In the genomic region with DNA sequence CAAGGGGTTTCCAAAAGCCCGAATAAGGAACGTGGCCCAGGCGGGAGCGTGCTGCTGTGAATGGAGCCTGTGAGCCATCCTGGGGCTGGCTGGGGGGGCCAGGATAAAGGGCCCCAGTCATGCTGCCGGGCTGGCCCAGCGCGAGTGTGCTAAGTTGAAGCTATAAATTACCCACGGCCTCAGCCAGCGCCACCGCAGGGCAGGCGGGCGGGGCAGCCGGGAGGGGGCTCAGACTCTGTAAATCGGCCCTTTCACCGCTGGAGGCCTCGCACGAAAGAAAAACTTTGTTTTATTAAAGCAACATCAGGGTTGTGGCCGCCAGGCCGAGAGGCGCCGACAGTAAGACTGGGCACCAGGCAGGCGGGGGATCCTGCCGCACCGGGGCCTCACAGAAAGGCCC, we compare ENCODE assay signal across 8 mouse cellular contexts. TPM values are rescaled to one million over a fixed set of nuclear protein-coding genes. Genes with fewer than 3 reads are reported as not detected.
A peak's percentile ranks its signal among the peaks of the same experiment; 100 is the strongest.
DNase-seq lines count a peak whose midpoint lies in the region; ATAC-seq and TF ChIP-seq lines count a peak whose summit lies in the region.

No protein-coding gene starts in this region.

- peak overlapping the region; percentile 35 for H3K4me2 ChIP-seq in kidney, embryonic 16.5 days (replicated peaks; ENCODE audit: low read depth, low read length)
- peak overlapping the region; percentile 41 for H3K4me2 ChIP-seq in embryonic facial prominence, embryonic 14.5 days (ENCODE audit: low read depth, low read length)
- peak overlapping the region; percentile 49 for H3K4me2 ChIP-seq in intestine, embryonic 16.5 days (ENCODE audit: low read depth, low read length)
- no peak overlapping the region for H3K4me2 ChIP-seq in midbrain, postnatal 0 days (ENCODE audit: low read depth, low read length, poor library complexity, severe bottlenecking)

- ATAC-seq in kidney, embryonic 16.5 days (ENCODE audit: low FRiP score, low TSS enrichment), result peak; percentile 20; the same call in 1 of the 2 replicates
- ATAC-seq in embryonic facial prominence, embryonic 14.5 days (ENCODE audit: low read depth), result peak; percentile 53
- ATAC-seq in intestine, embryonic 16.5 days, result peak; percentile 51
- no peak for ATAC-seq in midbrain, postnatal 0 days (ENCODE audit: low FRiP score)

- H3K27me3 ChIP-seq in kidney, embryonic 16.5 days (ENCODE audit: insufficient read depth, low read length), result peaks cover under 1% of the 10 kb centered on the region; the same call in 1 of the 2 replicates
- no peaks in the 10 kb centered on the region for H3K27me3 ChIP-seq in embryonic facial prominence, embryonic 14.5 days (replicated peaks; ENCODE audit: control insufficient read depth, insufficient read depth, low read length)
- H3K27me3 ChIP-seq in intestine, embryonic 16.5 days (replicated peaks; ENCODE audit: control insufficient read depth, insufficient read depth, low read length), result no peaks in the 10 kb centered on the region
- peaks cover 20% of the 10 kb centered on the region for H3K27me3 ChIP-seq in midbrain, postnatal 0 days (ENCODE audit: insufficient read depth, low read length)

- 3% methylated on average over 24 of the region's 24 CpGs for WGBS in kidney, embryonic 16.5 days
- whole genome bisulfite sequencing in embryonic facial prominence, embryonic 14.5 days, result 3% methylated on average over 24 of the region's 24 CpGs
- WGBS in intestine, embryonic 16.5 days, result 5% methylated on average over 24 of the region's 24 CpGs
- WGBS in midbrain, postnatal 0 days, result 7% methylated on average over 24 of the region's 24 CpGs

- H3K36me3 ChIP-seq in kidney, embryonic 16.5 days (ENCODE audit: insufficient read depth, low read length), result no peaks in the 10 kb centered on the region
- H3K36me3 ChIP-seq in embryonic facial prominence, embryonic 14.5 days (ENCODE audit: control insufficient read depth, insufficient read depth, low read length), result no peaks in the 10 kb centered on the region
- H3K36me3 ChIP-seq in intestine, embryonic 16.5 days (ENCODE audit: control insufficient read depth, insufficient read depth, low read length), result no peaks in the 10 kb centered on the region
- H3K36me3 ChIP-seq in midbrain, postnatal 0 days (ENCODE audit: insufficient read depth, low read length), result no peaks in the 10 kb centered on the region

- H3K9ac ChIP-seq in kidney, embryonic 16.5 days (replicated peaks; ENCODE audit: low read length), result peak overlapping the region; percentile 60
- peak overlapping the region; percentile 43; the same call in 1 of the 2 replicates for H3K9ac ChIP-seq in embryonic facial prominence, embryonic 14.5 days (ENCODE audit: low read depth, low read length)
- peak overlapping the region; percentile 65 for H3K9ac ChIP-seq in intestine, embryonic 16.5 days (ENCODE audit: low read depth, low read length)
- no peak overlapping the region for H3K9ac ChIP-seq in midbrain, postnatal 0 days (replicated peaks; ENCODE audit: low read length, poor library complexity, severe bottlenecking)

- no peak for TF ChIP-seq CTCF in midbrain, postnatal 0 days (IDR thresholded peaks at IDR 0.05)

- H3K27ac ChIP-seq in kidney, embryonic 16.5 days (ENCODE audit: low read length), result peak overlapping the region; percentile 52
- H3K27ac ChIP-seq in embryonic facial prominence, embryonic 14.5 days (replicated peaks; ENCODE audit: low read depth, low read length), result peak overlapping the region; percentile 89
- peak overlapping the region; percentile 56 for H3K27ac ChIP-seq in intestine, embryonic 16.5 days (ENCODE audit: low read length)
- no peak overlapping the region for H3K27ac ChIP-seq in midbrain, postnatal 0 days (ENCODE audit: low read depth, low read length)

- DNase-seq in kidney, adult 18-20 months, result no peak
- DNase-seq in embryonic facial prominence, embryonic 14.5 days (ENCODE audit: low spot score), result peak; percentile 86
- DNase-seq in midbrain, postnatal 0 days (ENCODE audit: low spot score), result peak; percentile 51
- DNase-seq in adipocyte (ENCODE audit: low spot score), result no peak
- DNase-seq in right cerebral cortex, postnatal 25 days, result no peak
- DNase-seq in cerebellum, adult 9-11 months, result no peak

- no peaks in the 10 kb centered on the region for H3K9me3 ChIP-seq in kidney, embryonic 16.5 days (ENCODE audit: low read length)
- no peaks in the 10 kb centered on the region for H3K9me3 ChIP-seq in embryonic facial prominence, embryonic 14.5 days (ENCODE audit: control insufficient read depth, low read length)
- H3K9me3 ChIP-seq in intestine, embryonic 16.5 days (ENCODE audit: control insufficient read depth, low read length), result no peaks in the 10 kb centered on the region
- H3K9me3 ChIP-seq in midbrain, postnatal 0 days (ENCODE audit: low read length), result no peaks in the 10 kb centered on the region

- H3K4me1 ChIP-seq in kidney, embryonic 16.5 days (ENCODE audit: insufficient read depth, low read length), result peaks cover 54% of the 10 kb centered on the region
- H3K4me1 ChIP-seq in embryonic facial prominence, embryonic 14.5 days (ENCODE audit: control insufficient read depth, insufficient read depth, low read length), result peaks cover 63% of the 10 kb centered on the region
- peaks cover 44% of the 10 kb centered on the region for H3K4me1 ChIP-seq in intestine, embryonic 16.5 days (ENCODE audit: control insufficient read depth, insufficient read depth, low read length)
- H3K4me1 ChIP-seq in midbrain, postnatal 0 days (ENCODE audit: insufficient read depth, low read length), result no peaks in the 10 kb centered on the region; the same call in 1 of the 2 replicates

- H3K4me3 ChIP-seq in kidney, embryonic 16.5 days (ENCODE audit: low read length), result peak overlapping the region; percentile 14
- H3K4me3 ChIP-seq in embryonic facial prominence, embryonic 14.5 days (ENCODE audit: low read depth, low read length), result no peak overlapping the region
- H3K4me3 ChIP-seq in intestine, embryonic 16.5 days (ENCODE audit: low read length), result peak overlapping the region; percentile 21
- no peak overlapping the region for H3K4me3 ChIP-seq in midbrain, postnatal 0 days (ENCODE audit: low read depth, low read length)

RNA-seq across cellular contexts. Expression of a gene that starts 29.1 kb away (rescaled TPM):
- 19.1 and 21.9 TPM in 2 replicates for polyA plus RNA-seq in kidney, embryonic 16.5 days (2015; fragmentation: Nextera tagmentation; extraction: Ambion mirVana)
- polyA plus RNA-seq in embryonic facial prominence, embryonic 14.5 days (2014; fragmentation: Nextera tagmentation; extraction: Ambion mirVana), result 23.1 and 26.0 TPM in 2 replicates
- polyA plus RNA-seq in intestine, embryonic 16.5 days (2015; fragmentation: Nextera tagmentation; extraction: Ambion mirVana), result 9.0 and 9.8 TPM in 2 replicates
- 71.3 and 81.6 TPM in 2 replicates for total RNA-seq in midbrain, postnatal 0 days (2014; rRNA removed)
- polyA plus RNA-seq in midbrain, postnatal 0 days (2015; fragmentation: Nextera tagmentation; extraction: Ambion mirVana), result 24.5 and 28.1 TPM in 2 replicates

RNA-seq across cellular contexts. Expression of a gene that starts 34.2 kb away (rescaled TPM):
- polyA plus RNA-seq in kidney, embryonic 16.5 days (2015; fragmentation: Nextera tagmentation; extraction: Ambion mirVana), result 48.5 and 50.8 TPM in 2 replicates
- polyA plus RNA-seq in embryonic facial prominence, embryonic 14.5 days (2014; fragmentation: Nextera tagmentation; extraction: Ambion mirVana), result 47.6 and 47.7 TPM in 2 replicates
- 35.7 and 36.9 TPM in 2 replicates for polyA plus RNA-seq in intestine, embryonic 16.5 days (2015; fragmentation: Nextera tagmentation; extraction: Ambion mirVana)
- total RNA-seq in midbrain, postnatal 0 days (2014; rRNA removed), result 26.0 and 29.5 TPM in 2 replicates
- 17.3 and 21.4 TPM in 2 replicates for polyA plus RNA-seq in midbrain, postnatal 0 days (2015; fragmentation: Nextera tagmentation; extraction: Ambion mirVana)

RNA-seq across cellular contexts. Expression of a gene that starts 34.5 kb away (rescaled TPM):
- 186 and 192 TPM in 2 replicates for polyA plus RNA-seq in kidney, embryonic 16.5 days (2015; fragmentation: Nextera tagmentation; extraction: Ambion mirVana)
- polyA plus RNA-seq in embryonic facial prominence, embryonic 14.5 days (2014; fragmentation: Nextera tagmentation; extraction: Ambion mirVana), result 127 and 153 TPM in 2 replicates
- 130 and 144 TPM in 2 replicates for polyA plus RNA-seq in intestine, embryonic 16.5 days (2015; fragmentation: Nextera tagmentation; extraction: Ambion mirVana)
- 9.9 and 17.4 TPM in 2 replicates for total RNA-seq in midbrain, postnatal 0 days (2014; rRNA removed)
- 18.7 and 21.3 TPM in 2 replicates for polyA plus RNA-seq in midbrain, postnatal 0 days (2015; fragmentation: Nextera tagmentation; extraction: Ambion mirVana)

RNA-seq across cellular contexts. Expression of a gene that starts 40.0 kb away (rescaled TPM):
- polyA plus RNA-seq in kidney, embryonic 16.5 days (2015; fragmentation: Nextera tagmentation; extraction: Ambion mirVana), result 227 and 228 TPM in 2 replicates
- polyA plus RNA-seq in embryonic facial prominence, embryonic 14.5 days (2014; fragmentation: Nextera tagmentation; extraction: Ambion mirVana), result 188 and 196 TPM in 2 replicates
- polyA plus RNA-seq in intestine, embryonic 16.5 days (2015; fragmentation: Nextera tagmentation; extraction: Ambion mirVana), result 164 and 184 TPM in 2 replicates
- total RNA-seq in midbrain, postnatal 0 days (2014; rRNA removed), result 91.2 and 99.5 TPM in 2 replicates
- polyA plus RNA-seq in midbrain, postnatal 0 days (2015; fragmentation: Nextera tagmentation; extraction: Ambion mirVana), result 119 and 126 TPM in 2 replicates

Comparison
In these comparisons a context has a peak if more than half of its experiments do, and no peak if none do; other contexts are left out.
1. H3K4me3 ChIP-seq: peak in kidney, embryonic 16.5 days (single experiment) and intestine, embryonic 16.5 days (single experiment); none in embryonic facial prominence, embryonic 14.5 days (single experiment) and midbrain, postnatal 0 days (single experiment).
2. DNase-seq: peak in embryonic facial prominence, embryonic 14.5 days (single experiment) and midbrain, postnatal 0 days (single experiment); none in kidney, adult 18-20 months (single experiment), adipocyte (single experiment), right cerebral cortex, postnatal 25 days (single experiment) and cerebellum, adult 9-11 months (single experiment).